Mouse (Mus musculus): ENCODE measurements around the gene Mgme1.

The Mgme1 gene

GRCm38 (mm10) chr2:144262837-144263236, 7.6 kb upstream of the Mgme1 start:
- intact Hi-C loops (cut with DNase I), result no loop called here

GRCm38 (mm10) chr2:144264398-144265119, 5.9 kb upstream of the Mgme1 start:
- intact Hi-C loops (cut with DNase I), result no loop called here

- intact Hi-C loops (cut with DNase I), result no loop called here
These were observed 5.4 kb upstream of the Mgme1 start for GRCm38 (mm10) chr2:144265120-144265488.

- intact Hi-C loops (cut with DNase I), result no loop called here
These were observed 4.4 kb upstream of the Mgme1 start for GRCm38 (mm10) chr2:144265916-144266683.

- intact Hi-C loops (cut with DNase I), result no loop called here
These were observed 3.3 kb upstream of the Mgme1 start for GRCm38 (mm10) chr2:144267004-144267730.

GRCm38 (mm10) chr2:144267731-144268015, 2.8 kb upstream of the Mgme1 start:
- intact Hi-C loops (cut with DNase I), result no loop called here

- intact Hi-C loops (cut with DNase I), result no loop called here
These were observed 1.8 kb upstream of the Mgme1 start for GRCm38 (mm10) chr2:144268446-144269305.

GRCm38 (mm10) chr2:144269306-144269650, 1.2 kb upstream of the Mgme1 start:
- intact Hi-C loops (cut with DNase I), result no loop called here

GRCm38 (mm10) chr2:144269679-144270475, 586 bp upstream of the Mgme1 start:
- intact Hi-C loops (cut with DNase I), result no loop called here

- intact Hi-C loops (cut with DNase I), result no loop called here
These were observed 1.6 kb downstream of the Mgme1 start for GRCm38 (mm10) chr2:144272088-144272487.

- intact Hi-C loops (cut with DNase I), result no loop called here
These were observed 4.3 kb downstream of the Mgme1 start for GRCm38 (mm10) chr2:144274741-144275140.

GRCm38 (mm10) chr2:144276885-144277284, 6.4 kb downstream of the Mgme1 start:
- intact Hi-C loops (cut with DNase I), result no loop called here

GRCm38 (mm10) chr2:144279742-144280141, 9.3 kb downstream of the Mgme1 start:
- intact Hi-C loops (cut with DNase I), result loop anchor here (10.0 kb wide), 1 partner anchor 415 kb away; the partner anchor contains the start of gene Bfsp1

GRCm38 (mm10) chr2:144280568-144280967, 10.1 kb downstream of the Mgme1 start:
- intact Hi-C loops (cut with DNase I), result loop anchor here (10.0 kb wide), 1 partner anchor 416 kb away; the partner anchor contains the start of gene Bfsp1

- intact Hi-C loops (cut with DNase I), result loop anchor here (10.0 kb wide), 1 partner anchor 417 kb away; the partner anchor contains the start of gene Bfsp1
These were observed 11.0 kb downstream of the Mgme1 start for GRCm38 (mm10) chr2:144281417-144281816.

GRCm38 (mm10) chr2:144290321-144290720, 19.9 kb downstream of the Mgme1 start:
- intact Hi-C loops (cut with DNase I), result no loop called here

GRCm38 (mm10) chr2:144291600-144292305, 21.3 kb downstream of the Mgme1 start:
- intact Hi-C loops (cut with DNase I), result no loop called here

- intact Hi-C loops (cut with DNase I), result no loop called here
These were observed 24.8 kb downstream of the Mgme1 start for GRCm38 (mm10) chr2:144295145-144295735.
